Mouse (Mus musculus): ENCODE measurements around the gene Plk3.
A peak's percentile ranks its signal among the peaks of the same experiment; 100 is the strongest.

Gene Plk3

GRCm38 (mm10) chr4:117117931-117118330, 15.8 kb downstream of the Plk3 start:
- peak; percentile 14 for DNase-seq

DNA sequence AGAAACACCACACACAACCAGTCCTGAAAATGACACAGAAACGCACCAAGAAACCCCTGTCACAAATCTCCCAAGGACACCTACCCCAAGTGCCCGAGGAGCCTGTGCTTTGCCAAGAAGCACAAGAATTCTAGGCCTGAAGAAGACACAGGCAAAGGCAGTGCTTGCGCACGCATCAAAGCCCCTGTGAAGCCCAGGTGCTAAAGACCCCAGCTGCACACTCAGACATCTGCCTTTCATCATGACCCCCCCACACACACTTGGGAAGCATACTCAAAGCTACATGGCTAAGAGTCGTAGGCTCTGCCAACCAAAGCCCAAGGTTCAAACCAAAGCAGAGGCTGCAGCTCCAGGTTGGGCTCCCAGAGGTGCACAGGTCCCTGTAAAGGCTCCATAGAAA, 18.2 kb downstream of the Plk3 start:
- no peak for DNase-seq

GRCm38 (mm10) chr4:117113237-117113636, 20.5 kb downstream of the Plk3 start:
- DNase-seq, result no peak

DNA sequence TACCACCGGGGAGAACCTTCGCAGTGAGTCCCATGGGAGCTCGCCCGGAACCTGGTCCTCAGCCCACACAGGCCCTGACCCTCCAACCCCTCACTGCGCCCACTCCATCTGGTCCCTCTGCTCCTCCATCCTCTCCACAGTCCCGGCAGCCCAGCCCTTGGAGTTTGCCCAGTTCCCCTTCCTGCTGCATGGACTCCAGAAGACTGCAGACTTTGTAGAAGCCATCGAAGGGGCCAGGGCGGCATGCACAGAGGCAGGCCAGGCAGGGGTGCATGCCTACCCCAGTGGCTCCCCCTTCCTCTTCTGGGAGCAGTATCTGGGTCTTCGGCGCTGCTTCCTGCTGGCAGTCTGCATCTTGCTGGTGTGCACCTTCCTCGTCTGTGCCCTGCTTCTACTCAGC, 22.8 kb downstream of the Plk3 start:
- no peak for DNase-seq

DNA sequence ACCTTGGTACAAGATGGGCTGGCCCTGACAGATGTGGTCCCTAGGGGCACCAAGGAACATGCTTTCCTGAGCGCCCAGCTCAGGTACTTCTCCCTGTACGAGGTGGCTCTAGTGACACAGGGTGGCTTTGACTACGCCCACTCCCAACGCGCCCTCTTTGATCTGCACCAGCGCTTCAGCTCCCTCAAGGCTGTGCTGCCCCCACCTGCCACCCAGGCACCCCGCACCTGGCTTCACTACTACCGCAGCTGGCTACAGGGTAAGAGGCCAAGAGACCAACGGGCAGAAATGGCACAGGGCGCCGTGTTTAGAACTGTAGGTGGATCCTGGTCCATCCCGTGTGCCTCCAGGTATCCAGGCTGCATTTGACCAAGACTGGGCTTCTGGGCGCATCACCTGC, 23.5 kb downstream of the Plk3 start:
- no peak for DNase-seq

- DNase-seq, result no peak
These were observed 24.4 kb downstream of the Plk3 start for GRCm38 (mm10) chr4:117109330-117109729.

DNA sequence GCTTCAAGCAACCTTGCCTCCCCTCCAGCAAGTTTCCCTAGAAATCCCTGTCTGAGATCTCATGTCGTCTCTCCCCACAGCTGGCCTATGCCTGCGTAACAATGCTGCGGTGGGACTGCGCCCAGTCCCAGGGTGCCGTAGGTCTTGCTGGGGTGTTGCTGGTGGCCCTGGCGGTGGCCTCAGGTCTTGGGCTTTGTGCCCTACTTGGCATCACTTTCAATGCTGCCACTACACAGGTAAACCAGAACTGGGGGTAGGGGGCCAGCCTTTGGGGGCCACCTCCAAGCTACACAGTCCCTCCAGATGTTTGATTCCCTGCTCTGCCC, 25.3 kb downstream of the Plk3 start:
- no peak for DNase-seq

DNA sequence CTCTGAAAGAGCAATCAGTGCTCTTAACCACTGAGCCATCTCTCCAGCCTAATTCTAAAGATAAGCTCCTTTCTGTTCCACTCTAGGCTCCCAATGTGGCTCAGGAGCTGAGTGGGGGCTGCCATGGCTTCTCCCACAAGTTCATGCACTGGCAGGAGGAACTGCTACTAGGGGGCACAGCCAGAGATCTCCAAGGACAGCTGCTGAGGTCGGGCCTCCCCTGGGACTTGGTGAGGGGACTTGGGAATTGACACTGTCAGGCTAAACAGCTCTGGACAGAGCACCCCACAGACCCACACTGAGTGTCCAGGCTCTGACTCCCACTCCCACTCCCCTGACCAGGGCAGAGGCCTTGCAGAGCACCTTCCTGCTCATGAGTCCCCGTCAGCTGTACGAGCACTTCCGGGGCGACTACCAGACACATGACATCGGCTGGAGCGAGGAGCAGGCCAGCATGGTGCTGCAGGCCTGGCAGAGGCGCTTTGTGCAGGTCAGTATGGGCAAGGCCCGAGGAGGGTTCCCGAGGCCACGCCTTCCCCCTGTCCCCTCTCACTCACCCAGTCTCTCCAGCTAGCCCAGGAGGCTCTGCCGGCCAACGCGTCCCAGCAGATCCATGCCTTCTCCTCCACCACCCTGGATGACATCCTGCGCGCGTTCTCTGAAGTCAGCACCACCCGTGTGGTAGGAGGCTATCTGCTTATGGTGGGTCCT, 25.8 kb downstream of the Plk3 start:
- DNase-seq, result no peak

- no peak for DNase-seq
These were observed 28.6 kb downstream of the Plk3 start for GRCm38 (mm10) chr4:117105127-117105526.

- no peak for DNase-seq
These were observed 29.1 kb downstream of the Plk3 start for GRCm38 (mm10) chr4:117104672-117105071.

DNA sequence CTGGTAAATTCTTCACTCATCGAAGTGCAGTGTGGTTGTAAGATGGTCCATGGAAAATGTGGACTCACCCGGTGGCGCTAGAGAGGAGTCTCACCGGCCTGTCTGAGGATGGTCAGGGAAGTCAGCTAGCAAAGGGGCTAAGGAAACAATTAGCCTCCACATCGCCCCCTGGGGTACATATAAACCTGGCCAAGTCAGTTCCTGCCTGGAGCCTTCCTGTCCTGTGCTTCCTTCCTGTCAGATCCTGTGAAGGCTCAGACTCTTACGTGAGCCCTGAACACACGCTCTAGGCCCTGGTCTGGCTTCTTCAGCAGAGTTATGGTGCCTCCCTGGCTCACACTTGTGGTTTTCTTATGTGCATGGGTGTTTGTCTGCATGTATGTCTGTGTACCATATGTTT, 32.5 kb downstream of the Plk3 start:
- DNase-seq, result no peak

- DNase-seq, result no peak
These were observed 33.7 kb downstream of the Plk3 start for GRCm38 (mm10) chr4:117100036-117100435.

DNA sequence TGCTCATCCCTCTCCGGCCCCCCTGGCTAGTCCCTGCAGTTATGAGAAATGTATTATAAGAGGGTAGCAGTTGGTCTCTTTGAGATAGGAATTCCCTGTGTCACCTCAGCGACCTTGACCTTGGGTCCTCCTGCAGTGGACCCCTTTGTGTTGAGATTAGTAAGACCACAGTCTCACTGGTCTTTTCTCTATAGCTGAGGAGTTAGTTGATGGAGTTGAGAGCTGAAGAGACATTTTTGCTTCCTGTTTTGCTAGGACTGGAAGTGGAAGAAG, 35.1 kb downstream of the Plk3 start:
- no peak for DNase-seq

DNA sequence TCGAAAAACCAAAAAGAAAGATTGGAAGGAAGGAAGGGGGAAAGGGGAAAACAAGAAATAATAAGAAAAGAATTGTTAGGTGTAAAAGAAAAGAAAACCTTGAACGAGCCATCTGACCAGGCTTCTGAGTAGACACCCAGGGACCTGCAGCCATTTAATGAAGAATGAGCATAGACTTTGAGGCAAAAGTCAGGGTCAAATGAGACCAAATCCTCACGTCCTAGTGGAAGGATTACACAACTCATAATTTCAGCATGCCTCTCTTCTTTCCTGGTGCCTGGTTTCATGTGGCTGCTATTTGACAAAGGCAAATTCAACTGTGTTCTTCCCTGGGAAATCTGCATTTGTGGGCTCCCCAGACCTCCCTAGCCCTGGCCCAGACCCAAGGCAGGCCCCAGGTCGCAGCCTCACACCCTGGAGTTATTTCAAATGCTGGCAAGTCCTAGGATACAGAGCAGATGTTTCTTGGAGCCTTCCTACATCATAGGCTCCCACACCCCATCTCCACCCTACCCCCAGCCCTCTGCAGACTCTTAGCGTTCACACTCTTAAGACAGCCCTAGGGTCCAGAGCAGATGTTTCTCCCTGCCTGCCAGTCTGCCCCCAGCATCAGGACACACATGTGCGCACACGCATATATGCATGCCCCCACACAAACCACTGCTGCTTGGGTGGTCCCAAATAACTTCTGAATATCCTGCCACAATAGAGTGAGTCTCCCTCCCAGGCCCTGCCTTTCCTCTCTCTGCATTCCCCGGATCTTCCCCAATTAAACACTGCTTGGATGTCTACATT, 35.6 kb downstream of the Plk3 start:
- DNase-seq, result no peak

DNA sequence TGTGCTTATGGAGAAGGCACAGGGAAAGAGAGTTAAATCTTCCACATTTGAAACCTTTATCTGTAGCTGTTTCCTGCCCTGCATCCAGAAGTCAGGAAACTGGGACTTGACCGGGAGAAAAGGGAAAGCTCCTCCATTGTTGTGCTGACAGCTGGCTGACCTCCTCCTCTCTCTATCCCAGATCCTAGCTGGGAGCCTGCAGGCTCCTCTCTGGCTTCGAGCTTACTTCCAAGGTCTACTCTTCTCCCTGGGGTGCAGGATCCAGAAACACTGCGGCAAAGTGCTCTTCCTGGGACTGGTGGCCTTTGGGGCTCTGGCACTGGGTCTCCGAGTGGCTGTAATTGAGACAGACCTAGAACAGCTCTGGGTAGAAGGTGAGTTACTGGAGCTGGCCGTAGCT, 37.1 kb downstream of the Plk3 start:
- DNase-seq, result no peak

- DNase-seq, result peak; percentile 19
These were observed 38.0 kb downstream of the Plk3 start, which contains the start of gene Ptch2 for GRCm38 (mm10) chr4:117095551-117096452. TSS of gene Ptch2 (plus strand) at chr4:117096075.

DNA sequence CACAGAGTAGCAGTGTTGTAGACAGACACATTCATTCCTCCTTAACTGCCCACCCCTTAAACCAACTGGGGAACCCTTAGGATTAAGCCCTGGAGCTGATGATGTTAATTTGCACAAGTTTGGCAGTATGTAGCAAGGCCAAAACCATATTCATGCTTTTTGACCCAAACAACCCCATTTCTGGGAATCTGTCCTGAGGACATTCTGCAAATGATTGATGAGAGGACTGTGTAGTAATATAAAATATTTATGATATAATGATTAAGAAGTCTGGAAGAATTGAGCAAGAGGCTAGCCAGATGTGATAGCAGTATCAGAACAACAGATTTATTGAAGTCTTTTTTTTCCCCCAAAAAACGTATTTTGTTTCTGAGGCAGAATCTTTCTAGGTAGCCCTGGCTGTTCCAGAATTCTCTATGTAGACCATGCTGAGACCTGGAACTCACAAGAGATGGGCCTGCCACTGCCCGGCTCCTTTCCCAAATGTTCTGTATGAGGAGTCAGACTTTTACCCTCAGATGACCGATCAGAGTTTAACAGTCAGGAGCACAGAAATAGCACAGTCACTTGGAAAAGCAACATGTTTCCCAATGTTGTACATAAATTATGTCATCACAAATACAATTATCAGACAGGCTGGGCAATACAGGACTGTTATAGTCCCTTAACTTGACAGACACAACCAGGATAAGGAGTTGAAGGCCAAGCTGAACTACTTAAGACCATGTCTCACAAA, 39.0 kb downstream of the Plk3 start:
- DNase-seq, result no peak

DNA sequence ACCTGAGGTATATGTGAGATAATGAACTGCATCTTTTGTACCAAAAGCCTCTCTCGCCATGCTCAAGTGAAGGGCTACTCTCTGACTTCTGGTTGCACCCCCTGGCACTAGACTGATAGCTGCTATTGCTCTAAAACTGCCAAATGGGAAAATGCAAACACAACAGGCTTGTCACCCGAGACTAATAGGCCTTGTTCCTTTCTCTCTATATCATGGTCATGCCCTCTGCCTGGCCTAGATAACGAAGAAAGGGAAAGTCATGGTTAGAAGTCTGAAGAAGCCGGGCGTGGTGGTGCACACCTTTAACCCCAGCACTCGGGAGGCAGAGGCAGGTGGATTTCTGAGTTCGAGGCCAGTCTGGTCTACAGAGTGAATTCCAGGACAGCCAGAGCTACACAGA, 43.2 kb downstream of the Plk3 start:
- DNase-seq, result no peak

GRCm38 (mm10) chr4:117087948-117088640, 45.7 kb downstream of the Plk3 start:
- DNase-seq, result no peak

Measured in cerebellum, adult 9-11 months (tissue).